Mouse (Mus musculus): ENCODE data around the gene Kif5c. TPM values are rescaled to one million over a fixed set of nuclear protein-coding genes. Genes with fewer than 3 reads are reported as not detected.

Gene Kif5c
- polyA plus RNA-seq, 1 experiment = 25.8 TPM

- Histone ChIP-seq H3K9me3 (replicated peaks; ENCODE audit: control insufficient read depth, insufficient read depth, low read length, poor library complexity, severe bottlenecking) (no peaks in the 10 kb centered on the region), H3K9ac (ENCODE audit: low read depth, poor library complexity, severe bottlenecking) (no peak overlapping the region), H3K36me3 (ENCODE audit: control insufficient read depth, insufficient read depth, low read length, poor library complexity, severe bottlenecking) (no peaks in the 10 kb centered on the region), H3K27me3 (ENCODE audit: control insufficient read depth, insufficient read depth, low read length, poor library complexity, severe bottlenecking) (no peaks in the 10 kb centered on the region), H3K4me1 (ENCODE audit: control insufficient read depth, insufficient read depth, low read length) (no peaks in the 10 kb centered on the region), H3K4me3 (ENCODE audit: low read depth, low read length) (no peak overlapping the region), H3K27ac (ENCODE audit: insufficient read depth, low read length) (no peak overlapping the region)
- TF ChIP-seq EP300 (IDR thresholded peaks at IDR 0.05; ENCODE audit: insufficient read depth, low read depth, low read length) (no peak), POLR2A (IDR thresholded peaks at IDR 0.05; ENCODE audit: insufficient read depth, low read length) (no peak)
Observed at GRCm38 (mm10) chr2:49678386-49678785, 59.3 kb downstream of the Kif5c start.

- H3K4me3 ChIP-seq (ENCODE audit: low read depth, low read length) = no peak overlapping the region
- no peak overlapping the region for H3K27ac ChIP-seq (ENCODE audit: insufficient read depth, low read length)
- no peaks in the 10 kb centered on the region for H3K9me3 ChIP-seq (replicated peaks; ENCODE audit: control insufficient read depth, insufficient read depth, low read length, poor library complexity, severe bottlenecking)
- no peaks in the 10 kb centered on the region for H3K27me3 ChIP-seq (ENCODE audit: control insufficient read depth, insufficient read depth, low read length, poor library complexity, severe bottlenecking)
- TF ChIP-seq EP300 (IDR thresholded peaks at IDR 0.05; ENCODE audit: insufficient read depth, low read depth, low read length) = no peak
- TF ChIP-seq CTCF (IDR thresholded peaks at IDR 0.05; ENCODE audit: low read depth, low read length) = no peak
- TF ChIP-seq POLR2A (IDR thresholded peaks at IDR 0.05; ENCODE audit: insufficient read depth, low read length) = no peak
- no peaks in the 10 kb centered on the region for H3K36me3 ChIP-seq (ENCODE audit: control insufficient read depth, insufficient read depth, low read length, poor library complexity, severe bottlenecking)
- H3K4me1 ChIP-seq (ENCODE audit: control insufficient read depth, insufficient read depth, low read length) = no peaks in the 10 kb centered on the region
- no peak overlapping the region for H3K9ac ChIP-seq (ENCODE audit: low read depth, poor library complexity, severe bottlenecking)
Observed at GRCm38 (mm10) chr2:49679135-49679964, 60.3 kb downstream of the Kif5c start.

DNA sequence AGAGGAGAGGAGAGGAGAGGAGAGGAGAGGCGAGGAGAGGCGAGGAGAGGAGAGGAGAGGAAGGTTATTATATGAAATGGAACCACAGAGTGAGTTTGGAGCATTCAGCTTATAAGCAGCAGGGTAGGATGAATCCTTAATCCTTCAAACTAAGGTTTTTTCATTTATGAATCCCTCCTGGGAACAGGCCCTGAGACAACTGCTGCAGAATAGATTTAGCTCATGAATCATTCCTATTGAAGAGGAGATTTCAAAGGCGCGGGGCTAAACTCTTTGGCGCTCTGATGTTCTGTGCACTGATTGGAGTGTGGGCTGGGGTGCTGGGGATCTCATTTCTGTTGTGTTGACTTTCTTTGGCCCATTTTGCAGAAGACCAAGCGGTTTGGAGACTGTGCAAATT, 63.7 kb downstream of the Kif5c start:
- no peak overlapping the region for H3K9ac ChIP-seq (ENCODE audit: low read depth, poor library complexity, severe bottlenecking)
- no peak overlapping the region for H3K27ac ChIP-seq (ENCODE audit: insufficient read depth, low read length)
- H3K9me3 ChIP-seq (replicated peaks; ENCODE audit: control insufficient read depth, insufficient read depth, low read length, poor library complexity, severe bottlenecking) = no peaks in the 10 kb centered on the region
- H3K4me3 ChIP-seq (ENCODE audit: low read depth, low read length) = no peak overlapping the region
- no peaks in the 10 kb centered on the region for H3K36me3 ChIP-seq (ENCODE audit: control insufficient read depth, insufficient read depth, low read length, poor library complexity, severe bottlenecking)
- TF ChIP-seq EP300 (IDR thresholded peaks at IDR 0.05; ENCODE audit: insufficient read depth, low read depth, low read length) (no peak), POLR2A (IDR thresholded peaks at IDR 0.05; ENCODE audit: insufficient read depth, low read length) (no peak), CTCF (IDR thresholded peaks at IDR 0.05; ENCODE audit: low read depth, low read length) (no peak)
- no peaks in the 10 kb centered on the region for H3K27me3 ChIP-seq (ENCODE audit: control insufficient read depth, insufficient read depth, low read length, poor library complexity, severe bottlenecking)
- H3K4me1 ChIP-seq (ENCODE audit: control insufficient read depth, insufficient read depth, low read length) = no peaks in the 10 kb centered on the region

GRCm38 (mm10) chr2:49684808-49685207, 65.7 kb downstream of the Kif5c start:
- no peak overlapping the region for H3K4me3 ChIP-seq (ENCODE audit: low read depth, low read length)
- TF ChIP-seq CTCF (IDR thresholded peaks at IDR 0.05; ENCODE audit: low read depth, low read length) = no peak
- TF ChIP-seq EP300 (IDR thresholded peaks at IDR 0.05; ENCODE audit: insufficient read depth, low read depth, low read length) = no peak
- no peak for TF ChIP-seq POLR2A (IDR thresholded peaks at IDR 0.05; ENCODE audit: insufficient read depth, low read length)
- no peaks in the 10 kb centered on the region for H3K4me1 ChIP-seq (ENCODE audit: control insufficient read depth, insufficient read depth, low read length)
- H3K27ac ChIP-seq (ENCODE audit: insufficient read depth, low read length) = no peak overlapping the region
- no peak overlapping the region for H3K9ac ChIP-seq (ENCODE audit: low read depth, poor library complexity, severe bottlenecking)
- no peaks in the 10 kb centered on the region for H3K9me3 ChIP-seq (replicated peaks; ENCODE audit: control insufficient read depth, insufficient read depth, low read length, poor library complexity, severe bottlenecking)
- no peaks in the 10 kb centered on the region for H3K27me3 ChIP-seq (ENCODE audit: control insufficient read depth, insufficient read depth, low read length, poor library complexity, severe bottlenecking)
- H3K36me3 ChIP-seq (ENCODE audit: control insufficient read depth, insufficient read depth, low read length, poor library complexity, severe bottlenecking) = no peaks in the 10 kb centered on the region; the same call in 1 of the 2 replicates

DNA sequence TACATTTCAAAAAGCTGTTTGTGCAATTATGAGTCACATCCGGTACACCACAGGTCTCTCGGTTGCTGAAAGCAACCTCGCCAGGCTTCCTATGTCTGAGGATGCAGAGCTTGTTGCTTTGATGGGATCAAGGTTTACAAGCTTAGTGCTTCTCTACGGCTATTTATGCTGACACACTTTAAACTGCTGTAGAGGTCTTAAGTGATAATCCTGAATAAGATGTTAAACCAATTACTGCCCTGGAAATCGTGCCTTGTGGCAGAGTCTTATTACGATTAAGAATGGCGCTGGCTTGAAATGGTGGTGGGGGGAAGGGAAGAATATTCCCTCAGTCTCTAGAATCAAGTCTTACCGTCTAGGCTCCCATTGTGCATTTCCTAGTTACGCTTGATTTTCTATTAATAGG, 71.3 kb downstream of the Kif5c start:
- Histone ChIP-seq H3K9ac (ENCODE audit: low read depth, poor library complexity, severe bottlenecking) (no peak overlapping the region), H3K36me3 (ENCODE audit: control insufficient read depth, insufficient read depth, low read length, poor library complexity, severe bottlenecking) (no peaks in the 10 kb centered on the region; the same call in 1 of the 2 replicates), H3K4me1 (ENCODE audit: control insufficient read depth, insufficient read depth, low read length) (no peaks in the 10 kb centered on the region), H3K27ac (ENCODE audit: insufficient read depth, low read length) (no peak overlapping the region), H3K9me3 (replicated peaks; ENCODE audit: control insufficient read depth, insufficient read depth, low read length, poor library complexity, severe bottlenecking) (0 out of 2 replicates have a peak, but pooled peaks cover 5% of the 10 kb centered on the region), H3K27me3 (ENCODE audit: control insufficient read depth, insufficient read depth, low read length, poor library complexity, severe bottlenecking) (no peaks in the 10 kb centered on the region), H3K4me3 (ENCODE audit: low read depth, low read length) (no peak overlapping the region)
- TF ChIP-seq EP300 (IDR thresholded peaks at IDR 0.05; ENCODE audit: insufficient read depth, low read depth, low read length) = no peak
- no peak for TF ChIP-seq POLR2A (IDR thresholded peaks at IDR 0.05; ENCODE audit: insufficient read depth, low read length)
- no peak for TF ChIP-seq CTCF (IDR thresholded peaks at IDR 0.05; ENCODE audit: low read depth, low read length)

GRCm38 (mm10) chr2:49691441-49691840, 72.3 kb downstream of the Kif5c start:
- no peak overlapping the region for H3K9ac ChIP-seq (ENCODE audit: low read depth, poor library complexity, severe bottlenecking)
- H3K4me1 ChIP-seq (ENCODE audit: control insufficient read depth, insufficient read depth, low read length) = no peaks in the 10 kb centered on the region
- H3K27me3 ChIP-seq (ENCODE audit: control insufficient read depth, insufficient read depth, low read length, poor library complexity, severe bottlenecking) = no peaks in the 10 kb centered on the region
- H3K9me3 ChIP-seq (replicated peaks; ENCODE audit: control insufficient read depth, insufficient read depth, low read length, poor library complexity, severe bottlenecking) = 0 out of 2 replicates have a peak, but pooled peaks cover 5% of the 10 kb centered on the region
- H3K27ac ChIP-seq (ENCODE audit: insufficient read depth, low read length) = no peak overlapping the region
- no peak for TF ChIP-seq CTCF (IDR thresholded peaks at IDR 0.05; ENCODE audit: low read depth, low read length)
- no peak for TF ChIP-seq EP300 (IDR thresholded peaks at IDR 0.05; ENCODE audit: insufficient read depth, low read depth, low read length)
- no peak for TF ChIP-seq POLR2A (IDR thresholded peaks at IDR 0.05; ENCODE audit: insufficient read depth, low read length)
- H3K36me3 ChIP-seq (ENCODE audit: control insufficient read depth, insufficient read depth, low read length, poor library complexity, severe bottlenecking) = no peaks in the 10 kb centered on the region; the same call in 1 of the 2 replicates
- H3K4me3 ChIP-seq (ENCODE audit: low read depth, low read length) = no peak overlapping the region

Measured in ES-Bruce4 (cell line).